Mouse (Mus musculus) lung, adult 2 months (tissue): ENCODE measurements at regions not wholly inside any gene's neighbourhood (a gene's known extent, or its start where the extent isn't known, plus 50 kb on each side); places are given as distances from the start of the nearest gene placed in this dataset.

Experiments used
- CTCF ChIP-seq: fragments of 200-500 bp; IDR thresholded peaks from 2 replicates; pipeline ENCODE4 v1.5.1; 2011; ENCODE audit warnings: mild to moderate bottlenecking, low read length, control low read depth; ENCODE audit not compliant: insufficient read depth
- POLR2A ChIP-seq: fragments of 200-500 bp; IDR thresholded peaks from 2 replicates; pipeline ENCODE4 v1.6.1; 2011; ENCODE audit warnings: low read depth, mild to moderate bottlenecking, control low read depth, low read length, borderline replicate concordance; ENCODE audit errors: extremely low read depth

GRCm38 (mm10) chr11:20923115-20923514 lies 92.3 kb upstream of the Lgalsl start:
- no peak for TF ChIP-seq CTCF
- no peak for TF ChIP-seq POLR2A
